Mouse (Mus musculus) E14TG2a.4 (cell line): Measurements from ENCODE around the gene Osm.

Experiments used
- H3K27me3 ChIP-seq: 2 replicates; pipeline ENCODE4 v1.6.1; 2014; ENCODE audit warnings: low read length, control low read depth; ENCODE audit not compliant: insufficient read depth
- H3K36me3 ChIP-seq: 2 replicates; pipeline ENCODE4 v1.6.1; 2014; ENCODE audit warnings: low read length, control low read depth; ENCODE audit not compliant: insufficient read depth
- H3K4me1 ChIP-seq: replicated peaks from 2 replicates; pipeline ENCODE4 v1.6.1; 2014; ENCODE audit warnings: low read depth, low read length, control low read depth
- H3K4me3 ChIP-seq: replicated peaks from 2 replicates; pipeline ENCODE4 v1.5.1; 2014; ENCODE audit warnings: mild to moderate bottlenecking, low read length
- H3K9me3 ChIP-seq: 2 replicates; pipeline ENCODE4 v1.6.1; 2014; ENCODE audit warnings: low read length, control low read depth
- CTCF ChIP-seq: conservative IDR thresholded peaks from 2 replicates; pipeline ENCODE4 v1.5.1; 2014; ENCODE audit warnings: low read length
- NANOG ChIP-seq: IDR thresholded peaks from 2 replicates; pipeline ENCODE4 v1.6.1; 2014; ENCODE audit warnings: borderline replicate concordance, low read length, mixed read lengths
- POU5F1 ChIP-seq: IDR thresholded peaks from 2 replicates; pipeline ENCODE4 v1.6.1; 2014; ENCODE audit warnings: low read length, borderline replicate concordance

Gene Osm

GRCm38 (mm10) chr11:4235665-4236545, at the start of gene Osm:
Gene Osm, plus strand, starts transcription at chr11:4236420.
- Histone ChIP-seq H3K4me1 (peaks cover 75% of the 10 kb centered on the region), H3K4me3 (peak within 1 kb of the TSS; percentile 59), H3K36me3 (no peaks in the 10 kb centered on the region), H3K9me3 (no peaks in the 10 kb centered on the region), H3K27me3 (peaks cover 36% of the 10 kb centered on the region)
- TF ChIP-seq NANOG = no peak
- TF ChIP-seq POU5F1 = no peak
- TF ChIP-seq CTCF = no peak

GRCm38 (mm10) chr11:4186486-4187317, 49.5 kb upstream of the Osm start, which contains the start of gene Tbc1d10a:
Gene Tbc1d10a, plus strand, starts transcription at chr11:4186789.
- Histone ChIP-seq H3K4me3 (peak within 1 kb of the TSS; percentile 98), H3K4me1 (peaks cover 43% of the 10 kb centered on the region), H3K36me3 (peaks cover 62% of the 10 kb centered on the region), H3K9me3 (no peaks in the 10 kb centered on the region), H3K27me3 (peaks cover 7% of the 10 kb centered on the region)
- no peak for TF ChIP-seq NANOG
- no peak for TF ChIP-seq CTCF
- TF ChIP-seq POU5F1 = no peak

GRCm38 (mm10) chr11:4187318-4187700, 48.9 kb upstream of the Osm start:
- Histone ChIP-seq H3K4me1 (peaks cover 39% of the 10 kb centered on the region), H3K9me3 (no peaks in the 10 kb centered on the region), H3K27me3 (peaks cover 7% of the 10 kb centered on the region), H3K36me3 (peaks cover 63% of the 10 kb centered on the region), H3K4me3 (peak overlapping the region; percentile 98)
- TF ChIP-seq POU5F1 = no peak
- no peak for TF ChIP-seq CTCF
- no peak for TF ChIP-seq NANOG

- H3K4me1 ChIP-seq = peaks cover 36% of the 10 kb centered on the region
- no peaks in the 10 kb centered on the region for H3K9me3 ChIP-seq
- peaks cover 62% of the 10 kb centered on the region for H3K36me3 ChIP-seq
- no peak overlapping the region for H3K4me3 ChIP-seq
- TF ChIP-seq POU5F1 (no peak), NANOG (no peak), CTCF (no peak)
- H3K27me3 ChIP-seq = peaks cover 7% of the 10 kb centered on the region
Observed at GRCm38 (mm10) chr11:4189182-4189581, 47.0 kb upstream of the Osm start.

- no peak overlapping the region for H3K4me3 ChIP-seq
- peaks cover 36% of the 10 kb centered on the region for H3K4me1 ChIP-seq
- peaks cover 7% of the 10 kb centered on the region for H3K27me3 ChIP-seq
- H3K9me3 ChIP-seq = no peaks in the 10 kb centered on the region
- TF ChIP-seq NANOG = no peak
- TF ChIP-seq CTCF = no peak
- no peak for TF ChIP-seq POU5F1
- H3K36me3 ChIP-seq = peaks cover 75% of the 10 kb centered on the region
Observed at GRCm38 (mm10) chr11:4190677-4191076, 45.5 kb upstream of the Osm start.

GRCm38 (mm10) chr11:4192757-4193156, 43.5 kb upstream of the Osm start:
- peaks cover under 1% of the 10 kb centered on the region for H3K27me3 ChIP-seq
- no peaks in the 10 kb centered on the region for H3K9me3 ChIP-seq

GRCm38 (mm10) chr11:4193420-4193819, 42.8 kb upstream of the Osm start:
- TF ChIP-seq POU5F1 (no peak), NANOG (no peak), CTCF (no peak)
- peaks cover 45% of the 10 kb centered on the region for H3K4me1 ChIP-seq

More at GRCm38 (mm10) chr11:4192757-4193156, 43.5 kb upstream of the Osm start:
- peaks cover 47% of the 10 kb centered on the region for H3K4me1 ChIP-seq
- H3K4me3 ChIP-seq = no peak overlapping the region
- H3K36me3 ChIP-seq = peaks cover 91% of the 10 kb centered on the region
- TF ChIP-seq NANOG = no peak
- no peak for TF ChIP-seq CTCF
- no peak for TF ChIP-seq POU5F1

GRCm38 (mm10) chr11:4195597-4196031, 40.6 kb upstream of the Osm start:
- H3K4me3 ChIP-seq = no peak overlapping the region
- H3K36me3 ChIP-seq = peaks cover 76% of the 10 kb centered on the region
- TF ChIP-seq POU5F1 (no peak), NANOG (no peak), CTCF (no peak)
- no peaks in the 10 kb centered on the region for H3K27me3 ChIP-seq
- no peaks in the 10 kb centered on the region for H3K9me3 ChIP-seq
- peaks cover 36% of the 10 kb centered on the region for H3K4me1 ChIP-seq

More at GRCm38 (mm10) chr11:4193420-4193819, 42.8 kb upstream of the Osm start:
- no peaks in the 10 kb centered on the region for H3K27me3 ChIP-seq
- no peak overlapping the region for H3K4me3 ChIP-seq
- H3K36me3 ChIP-seq = peaks cover 89% of the 10 kb centered on the region
- H3K9me3 ChIP-seq = no peaks in the 10 kb centered on the region
